Mouse (Mus musculus): ENCODE results near the gene Map3k13. TPM values are rescaled to one million over a fixed set of nuclear protein-coding genes. Genes with fewer than 3 reads are reported as not detected.

Map3k13 gene
- total RNA-seq, 1 experiment, result 0.36 TPM

- no peak overlapping the region for H3K27ac ChIP-seq (ENCODE audit: insufficient read depth, low read depth, low read length, poor library complexity, severe bottlenecking)
- no peaks in the 10 kb centered on the region for H3K4me1 ChIP-seq (ENCODE audit: control insufficient read depth in 2 of 2, insufficient read depth in 2 of 2, low read length in 2 of 2, poor library complexity in 1 of 2)
- H3K4me3 ChIP-seq (ENCODE audit: insufficient read depth in 1 of 2, low read depth in 1 of 2, low read length in 2 of 2, poor library complexity in 1 of 2, severe bottlenecking in 1 of 2), result no peak overlapping the region
- no peak for DNase-seq (ENCODE audit: low read depth, low spot score)
- in situ Hi-C loops (cut with MboI; ENCODE audit: low sequenced_read_pairs in 2 of 2, unreplicated experiment in 2 of 2), result no loop called here
- TF ChIP-seq CHD2 (IDR thresholded peaks at IDR 0.05; ENCODE audit: low read depth, low read length), result no peak
- TF ChIP-seq HCFC1 (IDR thresholded peaks at IDR 0.05; ENCODE audit: borderline replicate concordance, insufficient read depth, low read length), result no peak
- no peaks in the 10 kb centered on the region for H3K36me3 ChIP-seq (ENCODE audit: control insufficient read depth, insufficient read depth, low read length, poor library complexity, severe bottlenecking)
- H3K9me3 ChIP-seq (ENCODE audit: control insufficient read depth, insufficient read depth, low read depth, low read length), result no peaks in the 10 kb centered on the region
- no peak overlapping the region for H3K9ac ChIP-seq (ENCODE audit: insufficient read depth, low read depth, low read length, poor library complexity, severe bottlenecking)
These were observed 84.7 kb downstream of the Map3k13 start for GRCm38 (mm10) chr16:21878834-21879233.

GRCm38 (mm10) chr16:21881181-21881580, 87.0 kb downstream of the Map3k13 start:
- Histone ChIP-seq H3K36me3 (ENCODE audit: control insufficient read depth, insufficient read depth, low read length, poor library complexity, severe bottlenecking) (no peaks in the 10 kb centered on the region), H3K27ac (ENCODE audit: insufficient read depth, low read depth, low read length, poor library complexity, severe bottlenecking) (no peak overlapping the region), H3K9me3 (ENCODE audit: control insufficient read depth, insufficient read depth, low read depth, low read length) (no peaks in the 10 kb centered on the region), H3K9ac (ENCODE audit: insufficient read depth, low read depth, low read length, poor library complexity, severe bottlenecking) (no peak overlapping the region), H3K4me1 (ENCODE audit: control insufficient read depth in 2 of 2, insufficient read depth in 2 of 2, low read length in 2 of 2, poor library complexity in 1 of 2) (no peaks in the 10 kb centered on the region), H3K4me3 (ENCODE audit: insufficient read depth in 1 of 2, low read depth in 1 of 2, low read length in 2 of 2, poor library complexity in 1 of 2, severe bottlenecking in 1 of 2) (no peak overlapping the region)
- no peak for DNase-seq (ENCODE audit: low read depth, low spot score)
- no peak for TF ChIP-seq ZNF384 (IDR thresholded peaks at IDR 0.05; ENCODE audit: low read depth, low read length)
- no peak for TF ChIP-seq ZC3H11A (IDR thresholded peaks at IDR 0.05; ENCODE audit: borderline replicate concordance, low read depth, low read length)
- TF ChIP-seq HCFC1 (IDR thresholded peaks at IDR 0.05; ENCODE audit: borderline replicate concordance, insufficient read depth, low read length), result no peak
- in situ Hi-C loops (cut with MboI; ENCODE audit: low sequenced_read_pairs in 2 of 2, unreplicated experiment in 2 of 2), result no loop called here

- no peak for DNase-seq (ENCODE audit: low read depth, low spot score)
- Histone ChIP-seq H3K4me3 (ENCODE audit: insufficient read depth in 1 of 2, low read depth in 1 of 2, low read length in 2 of 2, poor library complexity in 1 of 2, severe bottlenecking in 1 of 2) (no peak overlapping the region), H3K27ac (ENCODE audit: insufficient read depth, low read depth, low read length, poor library complexity, severe bottlenecking) (no peak overlapping the region), H3K36me3 (ENCODE audit: control insufficient read depth, insufficient read depth, low read length, poor library complexity, severe bottlenecking) (no peaks in the 10 kb centered on the region), H3K4me1 (ENCODE audit: control insufficient read depth in 2 of 2, insufficient read depth in 2 of 2, low read length in 2 of 2, poor library complexity in 1 of 2) (no peaks in the 10 kb centered on the region), H3K9me3 (ENCODE audit: control insufficient read depth, insufficient read depth, low read depth, low read length) (no peaks in the 10 kb centered on the region), H3K9ac (ENCODE audit: insufficient read depth, low read depth, low read length, poor library complexity, severe bottlenecking) (no peak overlapping the region)
- in situ Hi-C loops (cut with MboI; ENCODE audit: low sequenced_read_pairs in 2 of 2, unreplicated experiment in 2 of 2), result no loop called here
- TF ChIP-seq HCFC1 (IDR thresholded peaks at IDR 0.05; ENCODE audit: borderline replicate concordance, insufficient read depth, low read length) (no peak), ZNF384 (IDR thresholded peaks at IDR 0.05; ENCODE audit: low read depth, low read length) (no peak)
These were observed 87.6 kb downstream of the Map3k13 start for GRCm38 (mm10) chr16:21881582-21882259.

- H3K9me3 ChIP-seq (ENCODE audit: control insufficient read depth, insufficient read depth, low read depth, low read length), result no peaks in the 10 kb centered on the region
- H3K4me3 ChIP-seq (ENCODE audit: insufficient read depth in 1 of 2, low read depth in 1 of 2, low read length in 2 of 2, poor library complexity in 1 of 2, severe bottlenecking in 1 of 2), result no peak overlapping the region
- no peaks in the 10 kb centered on the region for H3K4me1 ChIP-seq (ENCODE audit: control insufficient read depth in 2 of 2, insufficient read depth in 2 of 2, low read length in 2 of 2, poor library complexity in 1 of 2)
- no peak for TF ChIP-seq CHD2 (IDR thresholded peaks at IDR 0.05; ENCODE audit: low read depth, low read length)
- no peak for TF ChIP-seq HCFC1 (IDR thresholded peaks at IDR 0.05; ENCODE audit: borderline replicate concordance, insufficient read depth, low read length)
- no peak for TF ChIP-seq ZNF384 (IDR thresholded peaks at IDR 0.05; ENCODE audit: low read depth, low read length)
- no peak for TF ChIP-seq MAFK (IDR thresholded peaks at IDR 0.05; ENCODE audit: insufficient read depth, low read depth, low read length)
- no peak for TF ChIP-seq ZC3H11A (IDR thresholded peaks at IDR 0.05; ENCODE audit: borderline replicate concordance, low read depth, low read length)
- in situ Hi-C loops (cut with MboI; ENCODE audit: low sequenced_read_pairs in 2 of 2, unreplicated experiment in 2 of 2), result no loop called here
- no peak overlapping the region for H3K9ac ChIP-seq (ENCODE audit: insufficient read depth, low read depth, low read length, poor library complexity, severe bottlenecking)
- no peaks in the 10 kb centered on the region for H3K36me3 ChIP-seq (ENCODE audit: control insufficient read depth, insufficient read depth, low read length, poor library complexity, severe bottlenecking)
- DNase-seq (ENCODE audit: low read depth, low spot score), result no peak
- H3K27ac ChIP-seq (ENCODE audit: insufficient read depth, low read depth, low read length, poor library complexity, severe bottlenecking), result no peak overlapping the region
These were observed 93.5 kb downstream of the Map3k13 start for GRCm38 (mm10) chr16:21887601-21888000.

- no peak overlapping the region for H3K27ac ChIP-seq (ENCODE audit: insufficient read depth, low read depth, low read length, poor library complexity, severe bottlenecking)
- in situ Hi-C loops (cut with MboI; ENCODE audit: low sequenced_read_pairs in 2 of 2, unreplicated experiment in 2 of 2), result no loop called here
- H3K4me3 ChIP-seq (ENCODE audit: insufficient read depth in 1 of 2, low read depth in 1 of 2, low read length in 2 of 2, poor library complexity in 1 of 2, severe bottlenecking in 1 of 2), result no peak overlapping the region
- H3K4me1 ChIP-seq (ENCODE audit: control insufficient read depth in 2 of 2, insufficient read depth in 2 of 2, low read length in 2 of 2, poor library complexity in 1 of 2), result no peaks in the 10 kb centered on the region
- no peak for DNase-seq (ENCODE audit: low read depth, low spot score)
- H3K9ac ChIP-seq (ENCODE audit: insufficient read depth, low read depth, low read length, poor library complexity, severe bottlenecking), result no peak overlapping the region
- TF ChIP-seq ZC3H11A (IDR thresholded peaks at IDR 0.05; ENCODE audit: borderline replicate concordance, low read depth, low read length) (no peak), MAFK (IDR thresholded peaks at IDR 0.05; ENCODE audit: insufficient read depth, low read depth, low read length) (no peak), HCFC1 (IDR thresholded peaks at IDR 0.05; ENCODE audit: borderline replicate concordance, insufficient read depth, low read length) (no peak), CHD2 (IDR thresholded peaks at IDR 0.05; ENCODE audit: low read depth, low read length) (no peak), ZNF384 (IDR thresholded peaks at IDR 0.05; ENCODE audit: low read depth, low read length) (no peak)
- H3K36me3 ChIP-seq (ENCODE audit: control insufficient read depth, insufficient read depth, low read length, poor library complexity, severe bottlenecking), result no peaks in the 10 kb centered on the region
- H3K9me3 ChIP-seq (ENCODE audit: control insufficient read depth, insufficient read depth, low read depth, low read length), result no peaks in the 10 kb centered on the region
These were observed 99.7 kb downstream of the Map3k13 start for GRCm38 (mm10) chr16:21893890-21894289.
